Mouse (Mus musculus): ENCODE data around the gene Pomt1.

DNA sequence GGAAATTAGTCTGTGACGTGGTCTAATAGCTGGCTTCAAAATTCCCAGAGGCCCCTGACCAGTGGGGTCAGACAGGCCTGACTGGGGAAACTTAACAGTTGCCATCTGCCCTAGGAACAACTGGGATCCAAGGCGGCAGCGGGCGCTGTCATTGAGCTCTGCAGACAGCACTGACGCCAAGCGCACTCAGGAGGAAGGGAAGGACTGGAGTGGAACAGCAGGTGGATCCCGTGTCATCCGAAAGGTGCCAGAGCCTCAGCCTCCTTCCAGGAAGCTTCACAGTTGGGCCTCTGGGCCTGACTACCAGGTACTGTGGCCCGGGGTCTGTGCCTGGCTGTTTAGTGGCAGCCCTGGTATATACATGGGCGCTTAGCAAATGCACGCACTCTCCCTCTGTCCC is 35.7 kb upstream of the Pomt1 start:
- TF ChIP-seq HCFC1 (IDR thresholded peaks at IDR 0.05; ENCODE audit: borderline replicate concordance, insufficient read depth, low read length) (no peak), ZC3H11A (IDR thresholded peaks at IDR 0.05; ENCODE audit: borderline replicate concordance, low read depth, low read length) (no peak), CHD2 (IDR thresholded peaks at IDR 0.05; ENCODE audit: low read depth, low read length) (no peak)
